Mouse (Mus musculus) hindbrain, embryonic 14.5 days (tissue): ENCODE measurements around the gene Myo1c. TPM values are rescaled to one million over a fixed set of nuclear protein-coding genes. Genes with fewer than 3 reads are reported as not detected.

ENCODE experiments used
- ATAC-seq: fragments of 200-750 bp; cut with Nextera tagmentation; 2 replicates; pipeline ENCODE4 v1.8.0; 2017; ENCODE audit warnings: moderate number of reproducible peaks, mild to moderate bottlenecking, moderate TSS enrichment, moderate library complexity; ENCODE audit not compliant: low FRiP score
- DNase-seq: peaks from one replicate; pipeline ENCODE4 v3.0.0-alpha.2; 2015; ENCODE audit warnings: low spot score
- H3K27ac ChIP-seq: fragments of 300-500 bp; sonication (generic); 2 replicates; pipeline ENCODE4 v1.5.1; 2014; ENCODE audit warnings: mild to moderate bottlenecking, moderate library complexity
- H3K27me3 ChIP-seq: fragments of 300-500 bp; sonication (generic); 2 replicates; pipeline ENCODE4 v1.6.1; 2014; ENCODE audit warnings: mild to moderate bottlenecking, low read length, mixed read lengths; ENCODE audit not compliant: control insufficient read depth, insufficient read depth
- H3K36me3 ChIP-seq: fragments of 300-500 bp; sonication (generic); replicated peaks from 2 replicates; pipeline ENCODE4 v1.6.1; 2014; ENCODE audit not compliant: control insufficient read depth, insufficient read depth
- H3K4me1 ChIP-seq: fragments of 300-500 bp; sonication (generic); replicated peaks from 2 replicates; pipeline ENCODE4 v1.6.1; 2014; ENCODE audit warnings: antibody characterized with exemption, low read length, mixed read lengths; ENCODE audit not compliant: control insufficient read depth, insufficient read depth
- H3K4me2 ChIP-seq: fragments of 300-500 bp; sonication (generic); replicated peaks from 2 replicates; pipeline ENCODE4 v1.6.1; 2014; ENCODE audit warnings: mild to moderate bottlenecking, moderate library complexity
- H3K4me3 ChIP-seq: fragments of 300-500 bp; sonication (generic); replicated peaks from 2 replicates; pipeline ENCODE4 v1.5.1; 2014; ENCODE audit warnings: mild to moderate bottlenecking, low read length
- H3K9ac ChIP-seq: fragments of 300-500 bp; sonication (generic); 2 replicates; pipeline ENCODE4 v1.6.1; 2014
- H3K9me3 ChIP-seq: fragments of 300-500 bp; sonication (generic); 2 replicates; pipeline ENCODE4 v1.6.1; 2016; ENCODE audit warnings: low read length; ENCODE audit not compliant: control insufficient read depth
- WGBS: fragments of 180-500 bp; shearing (Covaris S2); extraction: QIAGEN DNeasy Blood & Tissue Kit; methylation state at CpG from one replicate; pipeline ENCODE4 v1.1.7; 2014; 5-methylcytosine and 5-hydroxymethylcytosine counted together
- polyA plus RNA-seq: library from polyadenylated mRNA; unstranded; fragments of >200 nt; fragmentation: Nextera tagmentation; extraction: Ambion mirVana; gene quantifications from 2 replicates; pipeline ENCODE4 v1.2.1, GENCODE M21; 2014

Gene Myo1c
- polyA plus RNA-seq, 1 experiment from 2014 or later, result 8.7 TPM

GRCm38 (mm10) chr11:75660081-75660590, 9.8 kb downstream of the Myo1c start:
- 94% methylated on average over 12 of the region's 12 CpGs for WGBS
- H3K4me3 ChIP-seq, result no peak overlapping the region
- no peaks in the 10 kb centered on the region for H3K9me3 ChIP-seq
- ATAC-seq (no peak), DNase-seq (no peak)
- peaks cover 17% of the 10 kb centered on the region; the same call in 1 of the 2 replicates for H3K36me3 ChIP-seq
- H3K9ac ChIP-seq, result no peak overlapping the region
- no peak overlapping the region for H3K27ac ChIP-seq
- no peak overlapping the region for H3K4me2 ChIP-seq
- peaks cover 12% of the 10 kb centered on the region; the same call in 1 of the 2 replicates for H3K27me3 ChIP-seq
- 0 out of 2 replicates have a peak, but pooled peaks cover 5% of the 10 kb centered on the region for H3K4me1 ChIP-seq

- Histone ChIP-seq H3K27me3 (peaks cover 8% of the 10 kb centered on the region; the same call in 1 of the 2 replicates), H3K9me3 (no peaks in the 10 kb centered on the region), H3K4me2 (no peak overlapping the region), H3K36me3 (peaks cover 20% of the 10 kb centered on the region; the same call in 1 of the 2 replicates), H3K9ac (no peak overlapping the region), H3K27ac (no peak overlapping the region), H3K4me1 (0 out of 2 replicates have a peak, but pooled peaks cover 2% of the 10 kb centered on the region), H3K4me3 (no peak overlapping the region)
- DNase-seq (no peak), ATAC-seq (no peak)
- 92% methylated on average over 21 of the region's 21 CpGs for WGBS
These were observed 10.9 kb downstream of the Myo1c start for GRCm38 (mm10) chr11:75660941-75661800.

GRCm38 (mm10) chr11:75662131-75662530, 11.8 kb downstream of the Myo1c start:
- WGBS, result 85% methylated on average over 7 of the region's 7 CpGs

GRCm38 (mm10) chr11:75666296-75666695, 16.0 kb downstream of the Myo1c start:
- Histone ChIP-seq H3K4me3 (no peak overlapping the region), H3K36me3 (peaks cover 19% of the 10 kb centered on the region), H3K9me3 (no peaks in the 10 kb centered on the region), H3K4me1 (no peaks in the 10 kb centered on the region), H3K27ac (no peak overlapping the region), H3K4me2 (no peak overlapping the region), H3K27me3 (no peaks in the 10 kb centered on the region), H3K9ac (no peak overlapping the region)
- 94% methylated on average over 6 of the region's 6 CpGs for WGBS
- ATAC-seq, result no peak
- DNase-seq, result no peak

More at GRCm38 (mm10) chr11:75662131-75662530, 11.8 kb downstream of the Myo1c start:
- H3K9ac ChIP-seq, result no peak overlapping the region
- DNase-seq, result no peak
- H3K4me3 ChIP-seq, result no peak overlapping the region
- no peaks in the 10 kb centered on the region for H3K4me1 ChIP-seq
- ATAC-seq, result no peak
- H3K27me3 ChIP-seq, result no peaks in the 10 kb centered on the region
- H3K36me3 ChIP-seq, result peaks cover 20% of the 10 kb centered on the region; the same call in 1 of the 2 replicates
- H3K9me3 ChIP-seq, result no peaks in the 10 kb centered on the region
- H3K27ac ChIP-seq, result no peak overlapping the region
- H3K4me2 ChIP-seq, result no peak overlapping the region

GRCm38 (mm10) chr11:75668621-75669020, 18.3 kb downstream of the Myo1c start:
- Histone ChIP-seq H3K36me3 (peaks cover 14% of the 10 kb centered on the region), H3K4me3 (no peak overlapping the region), H3K27me3 (no peaks in the 10 kb centered on the region), H3K4me2 (no peak overlapping the region), H3K27ac (no peak overlapping the region), H3K9ac (no peak overlapping the region), H3K9me3 (no peaks in the 10 kb centered on the region), H3K4me1 (no peaks in the 10 kb centered on the region)
- DNase-seq (no peak), ATAC-seq (no peak)
- WGBS, result 84% methylated on average over 3 of the region's 3 CpGs

- Histone ChIP-seq H3K4me2 (no peak overlapping the region), H3K4me1 (no peaks in the 10 kb centered on the region), H3K9me3 (no peaks in the 10 kb centered on the region), H3K4me3 (no peak overlapping the region), H3K27me3 (no peaks in the 10 kb centered on the region), H3K36me3 (peaks cover 14% of the 10 kb centered on the region), H3K9ac (no peak overlapping the region), H3K27ac (no peak overlapping the region)
- 88% methylated on average over 11 of the region's 11 CpGs for WGBS
- no peak for DNase-seq
- no peak for ATAC-seq
These were observed 19.0 kb downstream of the Myo1c start for GRCm38 (mm10) chr11:75669176-75669852.

GRCm38 (mm10) chr11:75669853-75670200, 19.5 kb downstream of the Myo1c start:
- ATAC-seq, result no peak
- H3K4me3 ChIP-seq, result no peak overlapping the region
- 92% methylated on average over 12 of the region's 12 CpGs for WGBS

GRCm38 (mm10) chr11:75671426-75672180, 21.3 kb downstream of the Myo1c start:
- no peak overlapping the region for H3K27ac ChIP-seq
- no peaks in the 10 kb centered on the region for H3K27me3 ChIP-seq
- no peak overlapping the region for H3K9ac ChIP-seq
- no peak overlapping the region for H3K4me3 ChIP-seq
- ATAC-seq (no peak), DNase-seq (no peak)
- no peaks in the 10 kb centered on the region for H3K9me3 ChIP-seq
- 78% methylated on average over 22 of the region's 22 CpGs for WGBS
- peaks cover 11% of the 10 kb centered on the region for H3K36me3 ChIP-seq
- H3K4me2 ChIP-seq, result no peak overlapping the region
- H3K4me1 ChIP-seq, result no peaks in the 10 kb centered on the region

More at GRCm38 (mm10) chr11:75669853-75670200, 19.5 kb downstream of the Myo1c start:
- no peak for DNase-seq
- no peaks in the 10 kb centered on the region for H3K27me3 ChIP-seq
- H3K4me1 ChIP-seq, result no peaks in the 10 kb centered on the region
- no peak overlapping the region for H3K9ac ChIP-seq
- no peak overlapping the region for H3K4me2 ChIP-seq
- H3K9me3 ChIP-seq, result no peaks in the 10 kb centered on the region
- H3K27ac ChIP-seq, result no peak overlapping the region
- peaks cover 14% of the 10 kb centered on the region for H3K36me3 ChIP-seq
